Mouse (Mus musculus): ENCODE data around the gene Klhl5. TPM values are rescaled to one million over a fixed set of nuclear protein-coding genes. Genes with fewer than 3 reads are reported as not detected.

Klhl5 gene
- polyA plus RNA-seq, 1 experiment from 2014 or later = 18.4 TPM

GRCm38 (mm10) chr5:65130528-65131210, 23.3 kb downstream of the Klhl5 start:
- Histone ChIP-seq H3K27me3 (no peaks in the 10 kb centered on the region), H3K4me3 (replicated peaks) (peak overlapping the region; percentile 44), H3K9me3 (replicated peaks) (no peaks in the 10 kb centered on the region), H3K27ac (no peak overlapping the region), H3K4me1 (peaks cover 17% of the 10 kb centered on the region), H3K4me2 (peak overlapping the region; percentile 67), H3K9ac (peak overlapping the region; percentile 19; the same call in 1 of the 2 replicates), H3K36me3 (no peaks in the 10 kb centered on the region)
- 4% methylated on average over 12 of the region's 12 CpGs for WGBS
- ATAC-seq (replicated peaks; ENCODE audit: low FRiP score) = 0 out of 2 replicates have a peak, but pooled peaks have one; percentile 36

- Histone ChIP-seq H3K36me3 (no peaks in the 10 kb centered on the region), H3K9ac (peak overlapping the region; percentile 19; the same call in 1 of the 2 replicates), H3K27ac (no peak overlapping the region), H3K4me3 (replicated peaks) (peak overlapping the region; percentile 44), H3K27me3 (no peaks in the 10 kb centered on the region), H3K9me3 (replicated peaks) (no peaks in the 10 kb centered on the region), H3K4me1 (peaks cover 21% of the 10 kb centered on the region), H3K4me2 (peak overlapping the region; percentile 67)
- 13% methylated on average over 20 of the region's 20 CpGs for WGBS
- no peak for ATAC-seq (replicated peaks; ENCODE audit: low FRiP score)
These were observed 24.0 kb downstream of the Klhl5 start for GRCm38 (mm10) chr5:65131211-65131879.

- Histone ChIP-seq H3K36me3 (no peaks in the 10 kb centered on the region), H3K9me3 (replicated peaks) (no peaks in the 10 kb centered on the region), H3K4me3 (replicated peaks) (no peak overlapping the region), H3K9ac (no peak overlapping the region), H3K27ac (no peak overlapping the region), H3K4me1 (peaks cover 13% of the 10 kb centered on the region; the same call in 1 of the 2 replicates), H3K27me3 (no peaks in the 10 kb centered on the region), H3K4me2 (no peak overlapping the region)
- ATAC-seq (replicated peaks; ENCODE audit: low FRiP score) = no peak
- 70% methylated on average over 7 of the region's 7 CpGs for WGBS
These were observed 28.8 kb downstream of the Klhl5 start for GRCm38 (mm10) chr5:65136159-65136558.

- no peaks in the 10 kb centered on the region for H3K27me3 ChIP-seq
- no peak overlapping the region for H3K9ac ChIP-seq
- peaks cover 6% of the 10 kb centered on the region; the same call in 1 of the 2 replicates for H3K4me1 ChIP-seq
- H3K36me3 ChIP-seq = 0 out of 2 replicates have a peak, but pooled peaks cover 6% of the 10 kb centered on the region
- H3K27ac ChIP-seq = no peak overlapping the region
- no peak overlapping the region for H3K4me2 ChIP-seq
- H3K9me3 ChIP-seq (replicated peaks) = no peaks in the 10 kb centered on the region
- no peak overlapping the region for H3K4me3 ChIP-seq (replicated peaks)
- ATAC-seq (replicated peaks; ENCODE audit: low FRiP score) = no peak
- 88% methylated on average over 6 of the region's 6 CpGs for WGBS
These were observed 29.7 kb downstream of the Klhl5 start for GRCm38 (mm10) chr5:65137073-65137472.

- no peak overlapping the region for H3K9ac ChIP-seq
- ATAC-seq (replicated peaks; ENCODE audit: low FRiP score) = no peak
- H3K36me3 ChIP-seq = peaks cover 19% of the 10 kb centered on the region
- no peaks in the 10 kb centered on the region; the same call in 1 of the 2 replicates for H3K4me1 ChIP-seq
- WGBS = 92% methylated on average over 8 of the region's 8 CpGs
- H3K9me3 ChIP-seq (replicated peaks) = no peaks in the 10 kb centered on the region
- H3K4me3 ChIP-seq (replicated peaks) = no peak overlapping the region
- no peaks in the 10 kb centered on the region for H3K27me3 ChIP-seq
- H3K27ac ChIP-seq = no peak overlapping the region
- no peak overlapping the region for H3K4me2 ChIP-seq
These were observed 33.9 kb downstream of the Klhl5 start for GRCm38 (mm10) chr5:65141242-65141641.

GRCm38 (mm10) chr5:65142247-65142646, 34.9 kb downstream of the Klhl5 start:
- H3K27me3 ChIP-seq = no peaks in the 10 kb centered on the region

GRCm38 (mm10) chr5:65145499-65146101, 38.3 kb downstream of the Klhl5 start:
- Histone ChIP-seq H3K27me3 (no peaks in the 10 kb centered on the region), H3K4me2 (no peak overlapping the region), H3K36me3 (peaks cover 42% of the 10 kb centered on the region), H3K9me3 (replicated peaks) (no peaks in the 10 kb centered on the region), H3K4me3 (replicated peaks) (no peak overlapping the region), H3K9ac (no peak overlapping the region), H3K4me1 (no peaks in the 10 kb centered on the region), H3K27ac (no peak overlapping the region)
- ATAC-seq (replicated peaks; ENCODE audit: low FRiP score) = no peak
- WGBS = 85% methylated on average over 9 of the region's 9 CpGs

More at GRCm38 (mm10) chr5:65142247-65142646, 34.9 kb downstream of the Klhl5 start:
- ATAC-seq (replicated peaks; ENCODE audit: low FRiP score) = no peak
- H3K4me2 ChIP-seq = no peak overlapping the region
- no peak overlapping the region for H3K4me3 ChIP-seq (replicated peaks)
- peaks cover 19% of the 10 kb centered on the region for H3K36me3 ChIP-seq
- H3K27ac ChIP-seq = no peak overlapping the region
- WGBS = 60% methylated on average over 6 of the region's 6 CpGs
- no peak overlapping the region for H3K9ac ChIP-seq
- no peaks in the 10 kb centered on the region for H3K4me1 ChIP-seq
- H3K9me3 ChIP-seq (replicated peaks) = no peaks in the 10 kb centered on the region

GRCm38 (mm10) chr5:65146749-65147148, 39.4 kb downstream of the Klhl5 start:
- WGBS = 87% methylated on average over 6 of the region's 6 CpGs
- H3K4me1 ChIP-seq = no peaks in the 10 kb centered on the region
- H3K9me3 ChIP-seq (replicated peaks) = no peaks in the 10 kb centered on the region
- H3K4me2 ChIP-seq = no peak overlapping the region
- H3K4me3 ChIP-seq (replicated peaks) = no peak overlapping the region
- no peak overlapping the region for H3K9ac ChIP-seq
- H3K27ac ChIP-seq = no peak overlapping the region
- peaks cover 36% of the 10 kb centered on the region for H3K36me3 ChIP-seq
- no peak for ATAC-seq (replicated peaks; ENCODE audit: low FRiP score)
- H3K27me3 ChIP-seq = no peaks in the 10 kb centered on the region

- no peaks in the 10 kb centered on the region for H3K27me3 ChIP-seq
- no peak overlapping the region for H3K4me2 ChIP-seq
- H3K4me1 ChIP-seq = no peaks in the 10 kb centered on the region
- H3K9ac ChIP-seq = no peak overlapping the region
- H3K9me3 ChIP-seq (replicated peaks) = no peaks in the 10 kb centered on the region
- H3K4me3 ChIP-seq (replicated peaks) = no peak overlapping the region
- 90% methylated on average over 6 of the region's 6 CpGs for WGBS
- no peak overlapping the region for H3K27ac ChIP-seq
- H3K36me3 ChIP-seq = peaks cover 35% of the 10 kb centered on the region
- ATAC-seq (replicated peaks; ENCODE audit: low FRiP score) = no peak
These were observed 42.4 kb downstream of the Klhl5 start for GRCm38 (mm10) chr5:65149706-65150105.

GRCm38 (mm10) chr5:65150376-65150955, 43.1 kb downstream of the Klhl5 start:
- no peak overlapping the region for H3K4me3 ChIP-seq (replicated peaks)
- H3K4me1 ChIP-seq = no peaks in the 10 kb centered on the region
- no peak overlapping the region for H3K4me2 ChIP-seq
- H3K36me3 ChIP-seq = peaks cover 31% of the 10 kb centered on the region
- WGBS = 81% methylated on average over 8 of the region's 8 CpGs
- no peak for ATAC-seq (replicated peaks; ENCODE audit: low FRiP score)
- H3K27ac ChIP-seq = no peak overlapping the region
- H3K9me3 ChIP-seq (replicated peaks) = no peaks in the 10 kb centered on the region
- H3K9ac ChIP-seq = no peak overlapping the region
- no peaks in the 10 kb centered on the region for H3K27me3 ChIP-seq

GRCm38 (mm10) chr5:65151276-65151675, 43.9 kb downstream of the Klhl5 start:
- H3K27ac ChIP-seq = no peak overlapping the region
- H3K4me1 ChIP-seq = no peaks in the 10 kb centered on the region
- no peaks in the 10 kb centered on the region for H3K27me3 ChIP-seq
- H3K4me3 ChIP-seq (replicated peaks) = no peak overlapping the region
- H3K9ac ChIP-seq = no peak overlapping the region
- H3K36me3 ChIP-seq = peaks cover 34% of the 10 kb centered on the region
- no peak for ATAC-seq (replicated peaks; ENCODE audit: low FRiP score)
- H3K4me2 ChIP-seq = no peak overlapping the region
- 91% methylated on average over 3 of the region's 3 CpGs for WGBS
- no peaks in the 10 kb centered on the region for H3K9me3 ChIP-seq (replicated peaks)

GRCm38 (mm10) chr5:65151767-65152166, 44.4 kb downstream of the Klhl5 start:
- H3K9me3 ChIP-seq (replicated peaks) = 0 out of 2 replicates have a peak, but pooled peaks cover under 1% of the 10 kb centered on the region
- H3K9ac ChIP-seq = no peak overlapping the region
- WGBS = 86% methylated on average over 5 of the region's 5 CpGs

More at GRCm38 (mm10) chr5:65151767-65152166, 44.4 kb downstream of the Klhl5 start:
- H3K4me3 ChIP-seq (replicated peaks) = no peak overlapping the region
- H3K4me2 ChIP-seq = no peak overlapping the region
- H3K27ac ChIP-seq = no peak overlapping the region
- H3K36me3 ChIP-seq = peaks cover 36% of the 10 kb centered on the region
- H3K27me3 ChIP-seq = no peaks in the 10 kb centered on the region
- no peaks in the 10 kb centered on the region for H3K4me1 ChIP-seq
- no peak for ATAC-seq (replicated peaks; ENCODE audit: low FRiP score)
